Mouse (Mus musculus): ENCODE results near the gene Ppif.

The Ppif gene

GRCm38 (mm10) chr14:25693888-25694568 is at the start of gene Ppif:
Gene Ppif, plus strand, starts transcription at chr14:25694154.
- DNase-seq (ENCODE audit: low spot score in 2 of 2) = peak; percentile 97

- DNase-seq (ENCODE audit: low spot score in 2 of 2) = no peak
Measured at GRCm38 (mm10) chr14:25645717-25646116, 48.2 kb upstream of the Ppif start.

GRCm38 (mm10) chr14:25646161-25646621 is 47.8 kb upstream of the Ppif start:
- peak; percentile 70 to 74 for DNase-seq (ENCODE audit: low spot score in 2 of 2)

GRCm38 (mm10) chr14:25651131-25651530 is 42.8 kb upstream of the Ppif start:
- DNase-seq (ENCODE audit: low spot score in 2 of 2) = no peak

GRCm38 (mm10) chr14:25651905-25652304 is 42.0 kb upstream of the Ppif start:
- DNase-seq (ENCODE audit: low spot score in 2 of 2) = no peak

- peak; percentile 66 for DNase-seq (ENCODE audit: low spot score in 2 of 2)
Measured at GRCm38 (mm10) chr14:25654401-25655197, 39.4 kb upstream of the Ppif start.

- DNase-seq (ENCODE audit: low spot score in 2 of 2) = no peak
Measured at GRCm38 (mm10) chr14:25660661-25661060, 33.3 kb upstream of the Ppif start.

GRCm38 (mm10) chr14:25661185-25661920 is 32.6 kb upstream of the Ppif start:
- no peak for DNase-seq (ENCODE audit: low spot score in 2 of 2)

- no peak for DNase-seq (ENCODE audit: low spot score in 2 of 2)
Measured at GRCm38 (mm10) chr14:25663649-25664309, 30.2 kb upstream of the Ppif start.

- DNase-seq (ENCODE audit: low spot score in 2 of 2) = no peak
Measured at GRCm38 (mm10) chr14:25664310-25664695, 29.7 kb upstream of the Ppif start.

- DNase-seq (ENCODE audit: low spot score in 2 of 2) = no peak
Measured at GRCm38 (mm10) chr14:25665314-25665970, 28.5 kb upstream of the Ppif start.

- DNase-seq (ENCODE audit: low spot score in 2 of 2) = no peak
Measured at GRCm38 (mm10) chr14:25666668-25667376, 27.1 kb upstream of the Ppif start.

- no peak for DNase-seq (ENCODE audit: low spot score in 2 of 2)
Measured at GRCm38 (mm10) chr14:25667587-25667986, 26.4 kb upstream of the Ppif start.

- no peak for DNase-seq (ENCODE audit: low spot score in 2 of 2)
Measured at GRCm38 (mm10) chr14:25679625-25680024, 14.3 kb upstream of the Ppif start.

GRCm38 (mm10) chr14:25682020-25682419 is 11.9 kb upstream of the Ppif start:
- no peak for DNase-seq (ENCODE audit: low spot score in 2 of 2)

GRCm38 (mm10) chr14:25686216-25686945 is 7.6 kb upstream of the Ppif start:
- no peak for DNase-seq (ENCODE audit: low spot score in 2 of 2)

GRCm38 (mm10) chr14:25686983-25687901 is 6.7 kb upstream of the Ppif start:
- DNase-seq (ENCODE audit: low spot score in 2 of 2) = no peak

GRCm38 (mm10) chr14:25693271-25693887 is 575 bp upstream of the Ppif start:
- no peak for DNase-seq (ENCODE audit: low spot score in 2 of 2)

- DNase-seq (ENCODE audit: low spot score in 2 of 2) = no peak
Measured at GRCm38 (mm10) chr14:25694569-25694897, 579 bp downstream of the Ppif start.

Data from right cerebral cortex, adult 2 months (tissue).